Mouse (Mus musculus) c-Kit-positive CD71-positive TER-119-negative erythroid progenitor cells, embryonic 14.5 days (primary cell): ENCODE results near the gene Ergic1.
A peak's percentile ranks its signal among the peaks of the same experiment; 100 is the strongest.

Source experiments
- DNase-seq: peaks from one replicate; pipeline ENCODE4 v3.0.0-alpha.2; 2013; ENCODE audit warnings: low read depth

Gene Ergic1

GRCm38 (mm10) chr17:26575786-26576690 lies 14.7 kb downstream of the Ergic1 start:
- peak; percentile 24 for DNase-seq

DNA sequence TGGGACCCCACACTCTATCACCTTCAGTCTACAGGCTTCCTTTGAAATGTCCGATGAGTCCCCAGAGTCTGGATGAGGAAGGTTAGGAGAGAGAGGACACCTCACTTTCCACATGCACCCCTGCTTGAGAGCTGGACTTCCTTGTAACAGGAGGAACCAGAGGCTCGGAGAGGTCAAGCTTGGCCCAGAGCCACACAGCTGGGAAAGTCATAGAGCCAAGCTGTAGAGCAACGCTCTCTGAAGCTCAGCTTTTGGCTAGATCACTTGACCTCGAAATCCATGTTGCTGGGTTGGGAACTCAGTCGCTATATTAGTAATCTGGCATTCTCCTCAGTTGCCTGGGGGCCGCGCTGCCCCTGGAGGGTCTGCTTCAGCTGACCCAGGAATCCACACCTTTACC lies 15.5 kb downstream of the Ergic1 start:
- no peak for DNase-seq

DNA sequence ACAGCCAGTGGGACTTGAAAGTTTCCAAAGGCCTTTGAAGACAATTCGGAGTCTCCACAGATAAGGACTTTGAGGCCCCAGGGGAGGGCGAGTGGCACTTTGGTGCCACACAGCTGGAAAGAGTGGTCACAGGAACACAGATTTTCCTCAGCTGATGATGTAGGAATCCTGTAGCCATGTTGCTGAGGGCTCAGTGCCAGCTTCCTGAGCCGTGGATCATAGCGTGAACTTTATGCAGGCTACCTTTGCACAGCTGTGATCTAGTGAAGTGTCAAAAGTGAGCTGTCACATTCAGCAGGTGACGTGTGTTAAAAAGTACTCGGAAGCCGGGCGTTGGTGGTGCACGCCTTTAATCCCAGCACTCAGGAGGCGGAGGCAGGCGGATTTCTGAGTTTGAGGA lies 16.0 kb downstream of the Ergic1 start:
- DNase-seq: no peak

- no peak for DNase-seq
Measured at GRCm38 (mm10) chr17:26578162-26578561, 16.9 kb downstream of the Ergic1 start.

- no peak for DNase-seq
Measured at GRCm38 (mm10) chr17:26578771-26579170, 17.5 kb downstream of the Ergic1 start.

DNA sequence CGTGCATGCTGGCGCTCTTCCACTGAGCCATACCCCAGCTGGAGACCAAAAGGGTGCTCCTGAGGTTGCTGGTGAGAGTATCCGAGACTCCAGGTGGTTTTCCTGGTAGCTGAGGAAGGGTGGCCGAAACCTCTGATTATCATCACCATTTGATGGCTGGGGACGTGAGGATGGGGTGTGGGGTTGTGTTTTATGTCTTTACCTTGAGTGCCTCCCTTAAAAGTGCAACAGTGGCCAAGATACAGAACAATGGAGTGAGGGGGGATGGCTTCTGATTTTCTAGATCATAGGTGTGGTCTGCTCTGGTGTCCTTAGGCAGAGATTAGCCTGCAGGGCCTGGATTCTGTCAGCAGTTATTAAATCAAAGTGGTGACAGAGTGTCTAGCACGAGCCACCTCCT lies 18.1 kb downstream of the Ergic1 start:
- DNase-seq: no peak

DNA sequence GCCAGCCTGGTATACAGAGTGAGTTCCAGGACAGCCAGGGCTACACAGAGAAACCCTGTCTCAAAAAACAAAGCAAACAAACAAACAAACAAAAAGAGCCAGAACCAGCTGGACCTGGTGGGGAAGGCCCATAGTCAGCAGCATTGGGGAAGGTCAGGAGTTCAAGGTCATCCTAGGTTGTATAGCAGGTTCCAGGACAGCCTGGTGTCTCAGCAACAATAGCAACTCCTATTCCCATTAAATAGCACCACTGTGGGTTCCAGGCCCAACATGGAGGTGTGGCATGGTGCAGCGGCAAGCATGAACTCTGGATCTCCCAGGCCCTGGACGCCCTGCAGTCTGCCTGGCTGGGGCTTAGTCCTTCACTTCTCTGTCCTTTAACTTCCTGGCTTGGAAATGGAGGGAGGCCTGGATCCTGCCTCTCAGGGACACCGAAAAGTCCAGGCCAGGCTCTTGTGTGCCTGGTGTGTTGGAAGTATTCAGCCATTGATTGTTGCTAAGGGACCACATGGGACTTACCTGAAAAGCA lies 19.6 kb downstream of the Ergic1 start:
- DNase-seq: no peak

DNA sequence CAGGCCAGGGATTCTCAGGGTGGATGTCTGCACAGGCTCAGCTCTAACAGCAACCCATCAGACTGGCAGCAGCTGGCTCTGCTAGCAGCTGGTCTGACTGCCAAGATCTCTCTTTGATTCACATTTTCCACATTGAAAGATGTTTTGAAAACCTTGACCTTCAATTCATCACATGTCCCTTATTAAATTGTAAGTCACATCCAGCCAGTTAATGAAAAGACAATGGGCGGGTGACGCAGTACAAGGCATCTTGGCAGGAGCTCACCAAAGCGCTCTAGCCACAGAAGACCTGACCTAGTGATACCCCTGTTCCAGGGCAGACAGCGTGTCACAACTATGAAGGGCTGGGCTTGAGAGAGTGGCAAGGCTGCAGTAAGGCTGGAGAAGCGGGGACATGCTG lies 21.0 kb downstream of the Ergic1 start:
- DNase-seq: no peak

GRCm38 (mm10) chr17:26583056-26583455 lies 21.8 kb downstream of the Ergic1 start:
- DNase-seq: no peak

- no peak for DNase-seq
Measured at GRCm38 (mm10) chr17:26583606-26584005, 22.3 kb downstream of the Ergic1 start.

DNA sequence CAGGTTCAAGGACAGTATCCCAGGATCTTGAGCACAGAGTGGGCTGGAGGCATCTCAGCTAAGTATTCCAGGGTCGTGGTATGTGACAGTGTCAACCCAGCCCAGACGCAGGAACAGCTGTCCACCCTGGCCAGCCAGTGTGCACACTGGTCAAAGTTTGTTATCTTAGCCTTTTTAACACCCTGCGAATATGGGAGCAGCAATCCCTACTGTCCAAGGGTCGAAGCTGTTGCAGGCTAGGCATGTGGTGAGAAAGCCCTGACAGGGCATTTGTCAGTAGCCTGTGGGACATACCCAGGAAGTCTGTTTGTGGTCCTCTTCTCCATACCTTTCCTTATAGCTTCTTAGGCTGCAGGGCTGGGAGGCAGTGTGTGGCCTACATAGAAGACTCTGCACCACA lies 22.8 kb downstream of the Ergic1 start:
- no peak for DNase-seq

GRCm38 (mm10) chr17:26584558-26585136 lies 23.4 kb downstream of the Ergic1 start:
- DNase-seq: no peak

DNA sequence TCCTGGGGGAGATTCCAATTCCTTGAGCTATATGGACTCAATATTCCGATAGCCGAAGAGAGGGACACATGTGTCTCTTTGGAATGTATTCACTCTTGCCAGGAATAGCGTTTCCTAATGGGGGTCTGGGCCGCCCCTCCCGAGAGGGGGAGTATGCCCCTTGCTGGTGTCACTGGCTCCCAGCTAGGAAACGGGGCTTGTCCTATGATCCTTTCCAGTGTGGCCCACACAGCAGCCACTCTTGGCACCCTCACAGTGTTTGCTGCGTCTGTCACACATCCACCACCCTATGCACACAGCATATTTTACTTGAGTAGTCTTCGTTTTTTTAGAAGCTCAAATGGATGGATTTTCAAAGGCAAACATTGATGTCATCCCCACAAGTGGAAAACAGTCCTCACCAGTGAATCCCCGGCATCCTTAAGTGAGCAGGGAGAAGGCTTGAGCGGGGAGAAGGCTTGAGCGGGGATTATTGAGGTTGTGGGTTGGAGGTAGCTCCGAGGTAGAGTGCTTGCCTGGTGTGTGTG lies 26.7 kb downstream of the Ergic1 start:
- DNase-seq: no peak

DNA sequence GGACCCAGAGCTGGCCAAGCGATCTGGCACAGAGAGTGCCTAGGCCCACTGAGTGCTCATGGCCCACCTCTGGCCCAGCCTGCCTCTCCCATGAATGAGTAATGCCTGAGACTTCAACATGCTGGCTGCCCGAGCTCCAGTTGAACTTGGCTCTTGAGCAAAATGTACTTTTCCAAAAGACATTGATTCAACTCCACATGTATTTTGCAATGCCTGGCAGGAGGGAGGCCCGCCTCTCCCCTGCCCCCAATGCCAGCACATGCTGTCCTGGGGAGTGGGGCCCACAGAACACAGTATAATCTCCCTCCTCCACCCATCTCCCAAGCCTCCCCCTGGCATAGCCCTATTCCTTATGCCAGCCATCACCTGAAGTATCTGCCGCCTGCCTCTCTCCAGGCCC lies 31.2 kb downstream of the Ergic1 start:
- DNase-seq: no peak

DNA sequence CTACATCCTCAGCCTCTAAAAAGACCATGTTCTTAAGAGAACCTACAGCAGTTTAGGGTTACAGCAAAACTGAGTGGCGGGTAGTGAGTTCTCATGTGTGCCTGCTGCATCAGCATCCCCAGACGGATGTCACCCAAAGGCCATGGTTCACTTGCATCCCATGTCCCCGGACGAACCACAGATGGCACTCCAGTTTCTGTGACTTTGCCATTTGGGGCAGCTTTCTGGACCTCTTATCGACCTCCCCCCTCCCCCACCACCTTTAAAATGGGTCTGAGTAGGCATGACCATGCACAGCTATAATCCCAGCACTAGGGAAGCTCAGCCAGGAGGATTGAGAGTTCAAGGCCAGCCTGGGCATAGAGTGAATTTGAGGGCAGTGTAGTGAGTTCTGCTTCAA lies 31.9 kb downstream of the Ergic1 start:
- DNase-seq: no peak

- DNase-seq: no peak
Measured at GRCm38 (mm10) chr17:26594171-26594570, 32.9 kb downstream of the Ergic1 start.

DNA sequence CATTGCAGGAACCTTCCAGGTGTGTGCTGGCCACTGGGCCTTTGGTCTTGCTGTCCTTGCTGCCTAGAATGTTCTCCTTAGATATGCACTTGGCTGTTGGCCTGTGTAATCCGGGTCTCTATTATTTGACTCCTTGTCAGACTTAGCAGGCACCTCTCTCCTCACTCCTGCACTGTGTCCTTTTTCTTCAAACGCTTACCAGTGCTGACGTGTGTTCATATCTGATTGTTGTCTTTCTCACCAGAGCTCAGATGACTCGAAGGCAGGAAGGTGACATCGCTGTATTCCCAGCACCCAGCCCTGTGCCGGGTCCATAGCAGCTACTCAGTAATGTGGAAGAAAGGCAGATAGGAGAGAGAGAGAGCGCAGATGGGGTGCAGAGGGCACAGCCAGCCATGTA lies 33.7 kb downstream of the Ergic1 start:
- DNase-seq: no peak

DNA sequence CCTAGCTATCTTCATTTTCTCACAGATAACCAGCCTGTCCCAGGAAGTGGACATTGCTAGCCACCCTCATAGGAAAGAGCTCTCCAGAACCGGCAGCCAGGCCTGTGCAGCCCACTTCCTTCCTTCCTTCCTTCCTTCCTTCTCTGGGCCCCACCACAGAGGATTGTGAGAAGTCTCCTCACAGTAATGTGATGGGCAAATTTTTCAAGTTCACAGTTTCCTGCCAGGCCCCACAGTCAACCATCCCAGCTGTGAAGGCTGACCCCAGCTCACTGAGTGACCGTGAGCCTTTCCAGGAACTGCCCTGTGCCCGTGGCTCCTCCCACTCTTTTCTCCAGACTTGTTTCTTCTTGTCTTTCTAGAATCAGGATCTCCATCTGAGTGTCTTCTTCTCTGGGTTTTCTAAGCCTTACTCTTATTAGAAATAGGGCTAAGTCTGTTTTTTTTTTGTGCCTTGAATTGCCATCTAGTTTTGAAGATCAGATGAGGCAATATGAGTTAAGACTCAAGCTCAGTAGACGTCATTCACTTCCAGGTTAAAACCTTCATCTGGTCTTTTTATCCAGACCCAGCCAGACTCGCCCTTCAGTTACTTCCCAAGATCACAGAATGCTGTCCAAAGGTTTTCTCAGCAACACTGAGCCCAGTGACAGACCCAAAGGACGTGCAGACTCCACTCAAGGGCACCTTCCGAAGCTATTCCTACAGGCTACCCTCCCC lies 34.3 kb downstream of the Ergic1 start:
- no peak for DNase-seq

GRCm38 (mm10) chr17:26596168-26596658 lies 34.9 kb downstream of the Ergic1 start:
- no peak for DNase-seq

DNA sequence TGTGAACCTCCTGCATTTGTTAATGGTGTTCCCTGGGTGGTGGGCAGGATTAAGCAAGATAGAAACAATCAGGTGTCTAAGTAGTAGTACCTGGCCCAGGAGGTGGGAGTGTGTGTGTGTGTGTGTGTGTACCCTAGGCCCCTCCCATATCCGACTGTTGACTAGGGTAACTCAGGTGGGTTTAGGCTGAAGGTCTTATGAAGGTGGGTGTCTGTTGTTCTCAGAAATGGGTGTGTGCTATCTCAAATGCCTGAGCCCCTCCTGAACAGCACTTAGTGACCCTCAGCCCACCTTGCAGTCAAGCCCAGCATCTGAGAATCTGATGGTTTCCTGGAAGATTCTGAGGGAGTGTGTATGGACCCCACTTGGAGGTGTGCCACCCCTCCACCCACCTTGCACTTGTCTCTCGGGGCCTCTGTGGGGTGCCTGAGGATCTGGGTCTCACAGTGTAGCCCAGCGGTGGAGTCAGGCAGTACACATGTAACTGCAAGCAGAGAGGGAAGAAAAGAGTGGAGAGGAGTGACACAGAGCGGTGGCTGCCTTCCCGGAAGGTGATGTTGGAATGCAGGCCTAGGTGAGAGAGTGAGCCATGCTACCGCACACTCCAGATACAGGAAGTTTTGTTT lies 35.7 kb downstream of the Ergic1 start:
- no peak for DNase-seq

DNA sequence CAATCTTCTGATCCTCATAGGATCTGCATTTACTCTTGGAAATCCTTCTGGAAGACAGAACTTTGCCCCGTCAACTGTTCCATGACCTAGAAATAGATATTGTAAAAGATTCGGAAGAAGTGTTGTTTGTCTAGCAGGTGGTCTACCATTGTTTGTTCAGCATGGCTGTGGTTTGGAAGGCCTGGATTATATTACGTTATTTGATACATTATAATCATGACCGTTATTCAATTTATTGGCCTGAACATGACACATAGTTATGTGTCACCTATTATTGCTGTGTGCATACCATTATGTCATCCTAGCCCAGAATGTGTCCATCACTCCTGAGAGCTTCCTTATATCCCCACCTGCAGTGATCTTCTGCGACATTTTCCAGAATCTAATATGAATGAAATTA lies 37.6 kb downstream of the Ergic1 start:
- no peak for DNase-seq

DNA sequence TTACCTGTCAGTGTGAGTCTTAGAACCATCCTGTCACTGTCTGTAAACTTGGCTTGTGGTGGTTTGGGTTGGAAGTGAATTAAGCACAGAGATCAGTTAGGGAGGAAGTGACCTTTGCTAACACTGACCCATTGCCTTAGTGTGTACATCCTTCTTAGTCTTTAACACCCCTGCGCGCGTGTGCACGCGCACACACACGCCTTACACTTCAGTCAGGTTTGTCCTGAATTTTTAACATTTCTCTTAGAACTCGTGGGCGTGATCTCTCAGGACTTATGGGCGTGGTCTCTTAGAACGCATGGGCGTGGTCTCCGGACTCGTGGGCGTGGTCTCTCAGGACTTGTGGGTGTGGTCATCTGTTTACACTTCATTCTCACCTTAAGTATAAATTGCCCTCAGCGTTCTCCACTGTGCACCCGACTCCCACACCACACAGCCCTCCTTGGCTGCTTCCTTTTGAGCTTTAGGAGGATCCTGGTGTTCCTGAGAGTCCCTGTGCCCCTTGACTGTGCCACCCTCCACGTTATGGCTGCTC lies 39.7 kb downstream of the Ergic1 start:
- DNase-seq: peak; percentile 79
